Mouse (Mus musculus) adrenal gland, postnatal 4 days (tissue): ENCODE measurements around the gene Ap1ar. TPM values are rescaled to one million over a fixed set of nuclear protein-coding genes. Genes with fewer than 3 reads are reported as not detected.
"Not testable (repeated sequence)": the region's sequence is repeated elsewhere in the genome, so short reads cannot be mapped to it uniquely, and the experiment has no call there.

ENCODE experiments used
- DNase-seq, 2 experiments: peaks; one replicate each; pipeline ENCODE4 v3.0.0; 2021 to 2022; ENCODE audit warnings: low spot score in 2 of 2, mixed read lengths in 2 of 2
- total RNA-seq, 2 experiments: library from RNA; stranded (reverse); gene quantifications; 2 replicates each; pipeline ENCODE4 v1.2.3; 2021

Gene Ap1ar
- total RNA-seq, 2 experiments from 2014 or later = 31.3 to 40.7 TPM

DNA sequence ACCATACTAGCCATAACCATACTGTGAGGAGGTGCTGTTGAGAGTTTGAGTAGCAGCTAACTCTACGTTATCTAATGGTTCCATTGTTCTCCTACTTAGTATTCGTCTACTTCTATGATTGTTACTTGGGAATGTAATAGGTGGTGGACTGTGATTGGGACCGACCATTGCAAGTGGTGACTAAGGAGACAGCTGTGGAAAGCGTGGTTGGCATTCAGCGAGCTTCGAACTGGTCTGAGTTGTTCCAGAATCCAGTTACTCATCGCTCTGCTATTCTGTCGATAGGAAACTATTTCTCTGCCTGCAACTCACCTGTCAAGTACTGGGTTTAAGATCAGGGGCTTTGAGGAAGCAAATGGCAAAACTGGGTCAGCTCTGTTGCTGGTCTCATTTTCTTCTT, 36.2 kb downstream of the Ap1ar start:
- no peak for DNase-seq

DNA sequence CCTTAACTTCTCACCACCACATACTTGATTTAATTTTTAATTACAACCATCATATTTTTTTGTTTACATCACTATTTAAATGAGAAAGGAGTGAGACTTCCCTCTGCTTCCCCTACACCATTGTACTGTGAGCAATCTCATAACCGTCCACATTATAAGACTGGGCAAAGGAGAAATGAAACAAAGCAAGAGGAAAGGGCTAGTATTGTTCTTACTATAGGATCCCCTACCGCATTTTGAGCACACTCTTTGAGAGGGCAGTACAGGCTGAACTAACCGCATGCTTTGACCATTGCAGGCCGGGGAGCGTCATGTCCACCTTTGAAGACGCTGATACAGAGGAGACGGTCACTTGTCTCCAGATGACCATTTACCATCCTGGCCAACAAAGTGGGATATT, 41.1 kb downstream of the Ap1ar start:
- DNase-seq = no peak

DNA sequence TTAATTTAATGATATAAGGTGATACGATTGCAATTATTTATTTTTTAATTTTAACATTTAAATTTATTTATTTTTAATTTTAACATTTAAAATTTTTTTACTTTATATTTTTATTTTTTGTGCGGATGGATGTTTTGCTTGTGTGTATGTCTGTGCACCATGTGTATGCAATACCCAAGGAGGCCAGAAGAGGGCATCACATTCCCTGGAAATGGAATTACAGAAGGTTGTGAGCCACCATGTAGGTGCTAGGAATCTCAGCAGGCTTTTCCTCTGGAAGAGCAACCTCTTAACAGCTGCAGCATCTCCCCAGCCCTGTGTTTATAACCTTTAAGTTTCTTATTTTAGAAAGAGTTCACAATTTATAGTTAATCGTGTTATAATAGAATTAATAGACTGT, 41.6 kb downstream of the Ap1ar start:
- DNase-seq = no peak

DNA sequence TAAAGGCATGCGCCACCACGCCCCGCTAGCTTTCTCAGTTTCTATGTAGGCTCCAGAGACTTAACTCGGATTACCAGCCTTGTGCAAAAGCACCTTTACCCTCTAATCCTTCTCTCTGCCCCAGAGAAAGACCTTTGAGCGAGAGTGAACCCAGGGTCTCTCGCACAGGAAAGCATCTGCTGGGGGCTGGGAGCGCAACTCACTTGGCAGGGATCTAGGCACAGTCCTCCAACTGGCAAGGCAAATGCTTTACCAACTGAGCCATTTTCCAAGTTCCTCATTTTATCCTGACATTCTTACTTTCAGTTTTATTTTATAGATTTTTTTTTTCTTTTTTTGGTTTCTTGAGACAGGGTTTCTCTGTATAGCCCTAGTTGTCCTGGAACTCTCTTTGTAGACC, 44.3 kb downstream of the Ap1ar start:
- DNase-seq = no peak

DNA sequence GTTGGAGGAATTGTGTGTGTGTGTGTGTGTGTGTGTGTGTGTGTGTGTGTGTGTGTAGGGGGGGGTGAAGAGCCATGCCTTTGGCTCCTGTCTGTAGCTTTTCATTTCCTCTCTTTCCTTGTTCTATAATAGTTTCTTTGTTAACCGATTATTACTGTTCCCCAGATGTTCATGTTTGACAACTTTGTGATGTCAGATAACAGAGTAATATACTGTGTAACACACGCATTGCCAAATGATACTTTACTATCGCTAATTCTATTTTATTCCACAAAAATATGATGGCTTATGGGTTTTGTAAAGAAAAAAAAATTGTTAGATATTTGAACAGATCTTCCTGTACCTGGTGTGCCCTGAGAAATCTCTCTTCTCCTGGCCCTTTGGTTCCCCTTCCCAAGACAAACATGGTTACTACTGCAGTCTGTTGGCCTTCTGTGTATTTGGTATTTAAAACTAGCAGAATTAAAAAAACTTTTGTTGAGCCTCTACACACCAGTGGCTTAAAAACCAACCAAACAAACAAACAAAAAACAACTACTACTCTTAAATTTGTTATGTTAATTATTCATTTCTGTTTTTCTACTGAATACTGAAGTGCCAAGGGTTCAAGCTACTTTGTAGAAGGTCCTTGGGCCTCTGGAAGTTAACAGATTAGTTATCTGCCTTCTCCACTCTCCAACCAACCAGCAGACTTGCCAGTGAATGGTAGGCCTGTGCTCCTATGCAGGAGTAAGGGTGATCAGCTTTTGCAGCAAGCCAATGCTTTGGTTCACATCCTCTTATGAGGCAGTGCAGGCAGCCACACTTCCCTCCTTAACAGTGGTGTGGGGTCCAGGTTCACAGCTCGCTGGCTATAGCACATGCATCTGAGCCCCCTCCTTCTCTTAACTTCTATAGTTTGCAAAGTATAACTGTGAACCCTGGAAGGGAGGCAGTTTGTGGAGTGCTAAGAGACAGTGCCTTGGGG, 45.4 kb downstream of the Ap1ar start:
- no peak for DNase-seq

DNA sequence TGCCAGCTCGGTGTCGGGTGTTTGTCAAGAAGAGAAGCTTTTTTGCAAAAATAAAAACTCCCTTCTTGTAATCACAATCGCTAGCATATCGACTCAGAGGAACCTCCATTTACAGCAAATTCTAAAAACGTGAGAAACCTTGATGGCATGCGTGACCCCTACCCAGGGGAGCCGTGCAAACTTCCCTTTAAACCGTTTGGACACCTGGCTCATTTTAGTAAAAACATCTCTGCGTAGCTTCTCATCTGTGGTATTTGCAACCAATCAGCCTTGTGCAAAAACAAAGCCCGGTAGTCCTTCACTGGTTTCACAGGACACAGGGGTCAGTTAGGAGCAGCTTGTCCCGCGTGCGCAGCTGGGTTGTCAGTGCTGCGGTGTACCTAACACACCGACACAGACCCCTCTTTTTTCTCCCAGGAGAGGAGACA, 46.3 kb downstream of the Ap1ar start:
- no peak for DNase-seq

DNA sequence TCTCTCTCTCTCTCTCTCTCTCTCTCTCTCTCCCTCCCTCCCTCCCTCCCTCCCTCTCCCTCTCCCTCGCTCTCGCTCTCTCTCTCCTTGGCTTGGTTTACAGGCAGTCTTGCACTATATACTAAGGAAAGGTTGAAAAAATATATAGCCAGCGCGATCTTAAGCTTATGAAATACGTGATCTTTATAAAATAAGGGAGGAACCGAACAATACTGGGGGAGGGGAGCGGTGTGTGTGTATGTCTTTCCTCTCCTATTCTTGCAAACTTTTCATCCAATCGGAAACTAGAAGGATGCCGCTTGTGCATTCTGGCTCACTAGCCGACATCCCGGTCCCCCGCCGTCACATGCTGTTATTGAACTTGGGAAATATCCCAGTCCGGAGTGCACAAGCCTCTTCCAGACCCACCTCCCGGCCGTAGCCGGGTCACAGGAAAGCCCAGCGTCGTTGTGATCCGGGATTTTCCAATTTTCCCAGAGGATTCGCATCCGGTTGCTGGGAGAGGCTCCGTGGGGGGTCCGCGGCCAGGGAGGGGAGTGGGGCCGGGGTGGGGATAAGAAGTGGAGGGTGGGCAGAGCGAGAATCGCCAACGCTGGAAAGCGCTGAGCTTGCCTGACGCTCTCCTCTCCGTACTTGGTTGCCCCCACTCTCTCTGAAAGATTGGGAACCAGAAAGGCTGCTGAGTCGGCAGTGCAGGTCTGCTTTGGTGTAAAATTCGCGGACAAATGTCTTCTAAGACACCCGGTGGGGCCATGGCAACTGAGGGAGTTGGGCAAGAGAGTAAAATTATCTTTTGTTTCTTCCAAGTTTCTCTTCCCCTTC, 46.9 kb downstream of the Ap1ar start:
- DNase-seq = no peak

DNA sequence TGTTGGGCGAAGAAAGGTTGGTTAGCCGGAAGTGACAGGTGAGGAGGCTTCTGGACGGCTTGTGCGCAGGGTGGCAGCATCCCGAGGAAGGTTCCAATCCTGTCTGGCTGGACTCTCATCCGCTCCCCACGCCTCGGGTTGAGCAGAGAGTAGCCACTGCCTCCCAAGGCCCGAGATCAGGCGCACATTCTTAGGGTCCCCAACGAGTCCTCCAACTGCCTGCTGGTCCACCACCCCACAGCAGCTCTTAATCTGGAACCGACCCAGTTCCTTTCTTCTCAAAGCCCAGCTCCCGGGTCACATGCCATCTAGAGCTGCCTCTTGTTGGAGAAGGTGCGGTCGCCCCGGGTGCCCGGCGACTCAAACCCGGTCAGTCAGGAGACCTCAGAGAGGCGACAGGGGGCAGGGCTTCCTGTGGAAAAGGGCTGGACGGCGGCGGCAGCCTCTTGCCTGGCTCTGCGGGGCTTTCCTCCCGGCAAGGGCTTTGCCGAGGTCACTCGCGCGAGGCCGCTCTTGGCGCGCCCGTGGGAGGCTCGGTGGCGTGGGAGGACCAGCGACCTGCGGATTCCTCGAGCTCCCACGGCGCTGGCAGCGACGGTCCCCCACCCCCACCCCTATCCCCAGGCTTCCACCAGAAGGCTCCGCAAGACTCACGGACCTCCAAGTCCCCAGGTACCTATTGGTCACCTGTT, 47.7 kb downstream of the Ap1ar start, which contains the start of gene Tifa:
TSS of gene Tifa (plus strand) at position 306 of the 692 bp plus-strand sequence.
- DNase-seq = peak; percentile 21 to 39

DNA sequence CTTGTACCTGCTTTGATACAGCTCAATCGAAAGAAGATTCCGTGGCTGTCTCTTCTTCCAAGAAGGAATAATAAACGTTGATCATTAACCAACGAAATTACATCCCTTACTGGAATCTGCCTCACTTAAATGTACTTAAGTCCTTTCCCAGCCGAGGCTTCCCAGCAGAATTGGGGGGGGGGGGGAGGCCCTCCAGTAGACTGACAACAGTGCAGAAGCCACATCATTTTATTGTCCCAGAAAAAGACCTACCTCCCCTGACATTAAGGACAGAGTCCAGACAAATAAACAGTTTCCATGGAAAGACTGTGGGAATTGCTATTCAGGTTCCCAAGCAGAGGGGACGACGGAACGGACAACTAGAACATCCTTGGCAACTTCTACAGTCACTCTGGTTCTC, 48.4 kb downstream of the Ap1ar start:
- no peak for DNase-seq

DNA sequence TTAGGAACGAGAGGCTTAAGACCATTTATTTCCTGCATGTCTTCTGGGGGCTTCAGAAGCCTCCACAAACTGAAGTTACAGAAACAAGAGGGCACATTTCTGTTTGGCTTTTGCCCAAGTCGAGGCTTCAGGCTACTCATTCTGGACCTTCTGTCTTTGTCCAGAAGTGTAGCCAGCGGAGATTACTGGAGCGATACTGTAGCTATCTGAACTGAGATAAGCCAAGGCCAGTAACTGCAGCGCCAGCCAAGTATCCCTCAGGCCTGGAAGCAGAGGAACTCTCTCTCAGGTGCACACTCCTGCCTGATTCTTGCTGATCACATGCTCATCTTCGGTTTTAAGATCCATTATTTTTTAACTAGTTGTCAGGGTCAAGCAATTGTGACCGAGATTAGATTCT, 49.3 kb downstream of the Ap1ar start:
- DNase-seq = no peak

DNA sequence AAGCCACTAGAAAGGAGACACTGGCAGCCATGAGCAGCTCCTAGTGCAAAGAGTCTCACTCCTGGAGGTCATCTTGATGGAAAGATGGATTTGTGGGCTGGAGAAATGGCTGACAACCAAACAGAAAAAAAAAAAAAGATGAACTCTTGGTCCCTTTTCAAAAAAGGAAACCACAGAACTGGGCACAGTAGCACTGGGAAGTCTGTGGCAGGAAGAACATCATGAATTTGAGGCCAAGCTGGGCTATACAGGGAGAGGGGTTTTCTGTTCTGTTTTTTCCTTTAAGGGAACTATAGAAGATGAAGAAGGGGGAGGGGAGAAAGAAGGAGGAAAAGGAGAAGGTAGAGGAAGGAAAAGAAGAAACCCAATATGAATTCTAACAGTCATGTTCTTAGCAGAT, 50.3 kb downstream of the Ap1ar start:
- DNase-seq = no peak

DNA sequence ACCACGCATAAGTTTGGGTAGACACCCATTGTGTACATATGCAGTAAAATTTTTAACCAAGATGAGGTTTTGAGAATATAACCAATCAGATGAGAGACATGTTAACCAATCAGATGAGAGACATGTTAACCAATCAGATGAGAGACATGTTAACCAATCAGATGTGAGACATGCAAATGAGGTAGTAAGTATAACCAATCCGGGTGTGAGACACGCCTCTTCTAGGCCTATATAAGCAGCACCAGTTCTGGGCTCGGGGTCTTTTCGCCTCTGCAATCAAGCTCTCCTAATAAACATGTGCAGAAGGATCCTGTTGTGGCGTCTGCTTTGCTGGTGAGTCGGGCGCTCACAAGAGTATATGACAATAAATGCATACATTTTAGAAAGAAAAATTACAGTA, 53.6 kb downstream of the Ap1ar start:
- not testable (repeated sequence) for DNase-seq

DNA sequence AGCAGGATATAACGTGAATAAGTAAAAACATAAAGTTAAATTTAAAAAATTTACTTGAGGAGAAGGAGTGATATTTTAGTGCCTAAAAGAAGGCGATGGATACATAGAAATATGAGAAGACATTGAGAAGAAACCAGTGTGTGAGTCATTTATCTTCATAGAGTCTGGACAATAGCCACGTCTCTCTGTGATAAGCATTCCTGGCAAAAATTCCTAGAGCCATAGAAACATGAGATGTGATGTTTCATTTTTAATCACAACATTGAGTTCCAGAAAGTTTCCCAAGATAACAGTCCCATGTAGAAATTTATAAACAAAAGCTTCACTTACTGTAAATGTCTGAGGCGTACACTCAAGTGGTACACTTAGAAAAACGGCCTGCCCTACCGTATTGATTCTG, 54.4 kb downstream of the Ap1ar start:
- DNase-seq = no peak

DNA sequence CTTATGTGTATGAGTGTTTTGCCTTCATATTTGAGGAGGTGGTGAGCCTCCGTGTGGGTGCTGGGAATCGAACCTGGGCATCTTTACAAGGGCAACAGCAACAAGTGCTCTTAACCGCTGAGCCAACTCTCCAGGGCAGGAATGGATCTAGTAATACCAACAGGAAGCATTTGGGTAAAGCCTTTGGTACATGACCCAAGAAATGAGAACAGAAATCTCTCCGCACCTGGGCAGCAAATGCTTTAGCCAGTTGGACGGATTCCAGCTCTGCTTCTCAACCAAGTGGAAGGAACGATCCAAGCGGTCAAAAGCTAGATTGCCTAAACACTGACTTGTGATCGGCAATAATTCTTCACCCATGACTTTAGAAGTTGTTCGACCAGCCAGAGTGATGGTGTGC, 56.4 kb downstream of the Ap1ar start:
- DNase-seq = no peak

DNA sequence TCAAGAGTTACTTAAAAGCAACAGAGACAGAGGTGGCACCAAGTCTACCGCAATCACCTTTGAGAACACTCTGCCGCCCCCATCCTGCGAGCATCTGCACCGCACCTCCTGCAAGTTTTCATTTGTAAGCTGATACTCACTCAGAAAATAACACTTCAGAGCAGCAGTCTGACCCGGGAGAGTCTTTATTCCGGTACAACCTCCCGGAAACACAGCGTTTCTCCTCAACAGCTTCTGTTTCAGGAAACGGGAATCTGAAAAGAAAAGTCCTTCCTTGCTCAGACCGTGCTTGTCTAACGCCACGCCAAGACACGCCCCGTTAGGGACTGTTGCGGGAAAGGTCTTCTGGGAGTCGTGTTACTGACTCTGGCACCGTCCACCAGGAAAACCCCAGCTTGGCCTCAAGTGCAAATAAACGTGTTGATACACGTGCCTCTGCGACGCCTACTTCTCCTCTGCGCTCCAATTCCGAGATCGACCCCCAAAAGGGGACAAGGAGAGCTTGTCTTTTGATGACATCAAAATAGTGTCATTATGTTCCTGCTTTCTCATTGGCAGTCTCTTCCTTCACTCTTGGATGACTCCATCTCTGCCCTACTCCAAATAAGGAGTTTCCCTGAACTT, 57.2 kb downstream of the Ap1ar start, which contains the start of gene Alpk1:
TSS of gene Alpk1 (minus strand) at position 507 of the 624 bp plus-strand sequence.
- peak; percentile 21 to 37 for DNase-seq

DNA sequence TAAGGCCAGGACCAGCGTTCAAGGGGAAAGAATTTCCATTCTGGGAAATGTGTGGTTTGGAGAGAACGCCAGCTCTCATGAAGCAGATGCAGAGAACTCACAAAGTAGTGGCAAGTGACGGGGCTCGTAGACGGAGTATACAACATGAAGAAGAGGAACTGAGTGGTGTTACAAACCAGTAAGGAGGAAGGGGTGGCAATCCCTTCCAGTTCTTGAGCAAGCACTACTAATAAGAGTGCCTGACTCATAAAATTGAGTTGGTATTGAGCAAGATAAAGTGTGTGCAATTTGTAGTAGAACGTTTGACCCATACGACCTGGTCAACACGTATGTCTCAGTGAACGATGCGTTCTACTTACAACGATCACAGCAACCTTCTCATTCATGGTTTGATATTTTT, 68.2 kb downstream of the Ap1ar start:
- DNase-seq = no peak

DNA sequence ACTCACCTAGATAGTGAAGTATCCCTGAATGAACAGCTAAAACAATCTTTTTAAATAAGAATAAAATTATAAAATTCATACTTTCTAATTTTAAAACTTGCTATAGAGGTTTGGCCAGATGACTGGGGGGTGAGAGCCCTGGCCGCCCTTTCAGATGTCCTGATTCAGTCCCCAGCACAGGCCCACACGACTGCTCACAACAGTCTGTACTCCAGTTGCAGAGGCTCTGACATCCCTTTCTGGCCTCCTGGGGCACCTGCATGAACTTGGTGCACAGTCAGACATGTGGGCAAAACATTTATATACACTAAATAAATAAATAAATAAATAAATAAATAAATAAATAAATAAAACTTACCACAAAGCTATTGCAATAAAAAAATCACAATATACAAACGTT, 71.4 kb downstream of the Ap1ar start:
- no peak for DNase-seq

DNA sequence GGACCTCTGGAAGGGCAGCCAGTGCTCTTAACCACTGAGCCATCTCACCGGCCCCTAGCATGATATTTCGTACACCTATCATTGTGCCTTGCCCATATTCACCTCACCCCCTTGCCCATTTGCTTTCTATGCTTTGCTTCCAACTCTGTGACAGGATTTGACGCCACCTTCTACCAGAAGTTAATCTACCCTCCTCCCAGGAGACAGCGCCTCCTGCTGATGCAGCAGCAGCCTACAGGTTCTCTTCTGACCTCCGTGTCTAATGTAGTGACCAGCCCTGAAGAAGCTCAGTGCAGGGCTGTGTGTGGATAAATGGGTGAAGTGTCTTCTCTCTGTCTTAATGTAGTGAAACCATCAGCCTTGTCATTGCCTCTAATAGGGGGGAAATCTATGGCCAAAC, 72.8 kb downstream of the Ap1ar start:
- DNase-seq = no peak

DNA sequence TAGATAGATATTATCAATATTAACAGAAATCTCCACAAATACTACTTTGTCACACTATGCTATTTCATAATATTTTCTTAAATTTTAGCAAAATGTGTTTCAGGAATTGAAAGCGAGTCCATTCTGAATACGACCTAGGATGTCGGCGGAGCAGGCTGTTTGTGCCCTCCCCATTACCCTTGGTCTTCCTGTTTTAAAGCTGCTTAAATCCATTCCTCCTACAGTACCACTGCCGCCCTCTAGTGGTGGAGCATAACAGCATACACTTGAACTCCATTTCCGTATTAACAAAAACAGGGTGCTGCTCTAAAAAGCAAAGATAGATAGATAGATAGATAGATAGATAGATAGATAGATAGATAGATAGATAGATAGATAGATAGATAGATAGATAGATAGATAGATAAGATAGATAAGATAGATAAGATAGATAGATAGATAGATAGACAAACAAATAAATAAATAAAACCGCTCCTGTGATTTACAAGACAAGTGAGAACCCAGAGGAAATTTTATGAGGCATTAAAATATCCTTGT, 74.2 kb downstream of the Ap1ar start:
- peak; percentile 42 to 70 for DNase-seq

DNA sequence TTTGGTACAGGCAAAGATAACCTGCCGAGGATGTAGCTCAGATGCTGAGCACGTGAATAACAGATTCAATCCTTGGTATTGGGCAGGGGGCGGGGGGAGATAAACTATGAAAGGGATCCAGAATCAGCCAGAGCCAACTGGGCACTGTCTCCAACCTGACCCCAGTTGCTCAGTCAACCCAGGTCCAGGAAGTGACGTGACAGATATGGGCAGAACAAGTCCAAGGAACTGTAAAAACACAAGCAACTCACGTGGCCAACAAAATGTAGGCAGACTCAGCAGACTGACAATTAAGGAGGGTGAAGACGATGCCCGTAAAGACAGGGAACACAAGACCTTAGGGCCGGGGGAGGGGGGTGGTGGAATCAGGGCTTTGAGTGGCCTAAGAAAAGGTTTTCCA, 74.9 kb downstream of the Ap1ar start:
- DNase-seq = no peak

DNA sequence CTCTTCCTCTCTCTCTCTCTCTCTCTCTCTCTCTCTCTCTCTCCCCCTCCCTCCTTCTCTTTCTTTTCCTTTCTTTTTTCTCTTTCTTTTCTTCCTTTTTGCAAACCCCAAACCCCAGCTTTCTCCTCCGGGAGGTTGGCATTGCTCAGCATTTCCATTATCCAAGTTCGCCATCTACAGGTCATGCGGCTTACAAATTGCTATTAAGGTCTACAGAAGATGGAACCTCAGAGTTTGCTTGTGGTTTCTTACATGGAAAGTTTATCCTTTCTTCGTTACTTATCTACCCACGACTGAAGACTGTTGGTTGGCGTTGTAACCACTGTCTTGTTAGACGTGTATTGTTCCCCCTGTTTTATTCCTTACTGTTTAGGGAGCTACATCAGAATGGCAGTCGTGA, 78.1 kb downstream of the Ap1ar start:
- no peak for DNase-seq
